Mouse (Mus musculus): Measurements from ENCODE around the gene Fbxo17.

The Fbxo17 gene

GRCm38 (mm10) chr7:28767462-28767965 lies 50.9 kb downstream of the Fbxo17 start, which contains the start of gene Nfkbib:
Gene Nfkbib (minus strand): TSS chr7:28767512.
- DNase-seq (ENCODE audit: low read depth, low spot score) = no peak

DNA sequence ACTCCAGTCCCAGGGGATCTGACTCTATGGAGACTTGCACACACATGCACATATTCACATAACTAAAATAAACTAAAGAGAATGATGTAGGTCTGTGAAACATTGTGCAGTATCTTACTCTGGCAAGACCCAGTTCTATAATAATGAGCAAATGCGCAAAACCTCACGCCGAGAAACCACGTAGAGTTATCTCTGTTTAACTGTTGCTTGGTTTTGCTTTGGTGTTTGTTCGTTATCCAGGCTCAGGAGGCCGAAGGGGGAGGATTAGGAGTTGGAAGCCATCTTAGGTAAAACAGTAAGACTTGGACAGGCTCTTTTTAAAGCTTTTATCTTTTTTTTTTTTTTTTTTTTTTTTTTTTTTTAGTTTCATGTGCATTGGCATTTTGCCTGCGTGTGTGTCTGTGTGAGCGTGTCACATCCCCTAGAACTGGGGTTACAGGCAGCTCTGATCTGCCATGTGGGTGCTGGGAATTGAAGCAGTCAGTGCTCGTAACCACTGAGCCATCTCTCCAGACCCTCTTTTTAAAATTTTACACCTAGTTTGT lies 52.9 kb downstream of the Fbxo17 start:
- no peak for DNase-seq (ENCODE audit: low read depth, low spot score)

GRCm38 (mm10) chr7:28770309-28770708 lies 53.7 kb downstream of the Fbxo17 start:
- no peak for DNase-seq (ENCODE audit: low read depth, low spot score)

DNA sequence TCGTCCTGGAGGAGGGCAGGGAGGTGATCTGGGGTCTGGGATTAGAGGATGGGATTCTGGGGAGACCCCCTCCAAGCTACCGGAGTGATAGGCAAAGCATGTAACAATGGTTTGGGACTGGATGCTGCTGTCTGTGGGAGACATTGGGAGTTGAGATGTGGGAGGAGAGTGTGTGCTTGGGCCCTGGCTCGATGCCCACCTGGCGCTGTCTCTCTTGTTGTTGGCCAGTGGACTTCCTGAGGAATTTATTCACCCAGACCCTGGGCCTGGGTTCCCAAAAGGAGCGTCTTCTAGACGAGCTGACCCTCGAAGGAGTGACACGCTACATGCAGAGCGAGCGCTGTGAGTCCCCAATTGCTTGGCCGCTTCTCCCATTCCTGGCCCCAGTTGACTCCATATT lies 55.3 kb downstream of the Fbxo17 start:
- no peak for DNase-seq (ENCODE audit: low read depth, low spot score)

DNA sequence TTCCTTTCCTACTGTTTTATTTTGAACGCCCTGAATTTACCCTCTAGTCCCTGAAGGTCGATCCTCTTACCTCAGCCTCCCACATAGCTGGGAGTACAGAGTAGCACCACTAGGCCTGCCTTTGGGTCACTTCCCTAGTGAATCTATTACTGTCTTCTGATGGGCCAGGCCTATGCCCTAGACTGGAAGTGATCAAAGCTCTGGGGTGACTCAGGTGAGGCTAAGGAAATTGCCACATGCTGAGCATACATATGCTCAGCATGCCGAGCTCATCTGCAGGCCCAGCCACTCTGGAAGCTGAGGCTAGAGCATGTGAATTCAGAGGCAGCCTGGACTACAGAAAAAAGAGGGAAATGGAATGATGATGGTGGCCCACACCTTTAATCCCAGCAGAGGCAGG lies 56.6 kb downstream of the Fbxo17 start:
- DNase-seq (ENCODE audit: low read depth, low spot score) = no peak

GRCm38 (mm10) chr7:28774164-28774563 lies 57.6 kb downstream of the Fbxo17 start:
- no peak for DNase-seq (ENCODE audit: low read depth, low spot score)

- no peak for DNase-seq (ENCODE audit: low read depth, low spot score)
These were observed 58.5 kb downstream of the Fbxo17 start for GRCm38 (mm10) chr7:28775129-28775528.

- DNase-seq (ENCODE audit: low read depth, low spot score) = no peak
These were observed 62.2 kb downstream of the Fbxo17 start for GRCm38 (mm10) chr7:28778825-28779224.

DNA sequence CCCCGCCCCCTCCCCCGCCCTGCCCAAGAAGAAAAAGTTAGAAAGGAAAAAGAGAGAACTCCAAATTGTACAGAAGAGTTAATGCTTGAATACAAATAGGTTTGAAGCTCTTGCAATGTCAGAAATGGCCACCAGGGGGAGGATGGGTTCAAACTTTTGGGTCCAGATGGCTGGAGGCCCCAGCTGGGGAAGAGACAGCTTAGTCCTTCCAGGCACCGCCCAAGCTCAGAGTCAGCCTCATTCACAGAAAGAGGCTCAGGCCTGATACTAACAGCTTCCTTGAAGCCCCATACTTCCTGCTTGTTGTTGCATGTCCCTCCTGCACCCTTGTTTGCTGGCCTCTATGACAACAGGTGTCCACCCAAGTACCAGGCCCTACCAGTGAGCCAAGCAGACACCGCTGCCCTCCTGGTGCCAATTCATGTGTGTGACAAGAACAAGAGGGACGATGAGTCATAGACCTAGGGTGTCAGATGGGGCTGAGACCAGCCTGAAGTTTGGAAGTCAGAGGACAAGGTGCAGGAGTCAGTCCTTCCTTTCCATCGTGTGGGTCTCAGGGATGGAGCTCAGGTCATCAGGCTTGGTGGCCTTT lies 63.6 kb downstream of the Fbxo17 start:
- DNase-seq (ENCODE audit: low read depth, low spot score) = peak; percentile 87

DNA sequence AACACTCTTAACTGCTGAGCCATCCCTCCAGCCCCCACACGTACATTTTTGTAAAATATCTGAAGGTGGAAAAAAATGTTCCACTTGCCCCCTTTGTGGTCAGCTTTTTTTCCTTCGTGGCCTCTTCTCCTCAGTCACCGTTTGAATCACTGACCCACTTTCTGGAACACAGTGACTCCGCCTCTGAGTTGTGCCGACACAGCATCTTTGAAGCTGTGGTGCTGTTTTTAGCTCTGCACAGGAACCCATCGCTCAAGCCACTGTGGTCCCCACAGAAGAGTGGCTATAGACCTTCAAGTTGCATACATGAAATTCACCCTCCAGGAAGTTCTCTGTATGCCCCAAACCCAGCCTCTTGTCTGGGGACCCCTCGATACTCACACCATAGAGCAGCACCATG lies 64.3 kb downstream of the Fbxo17 start:
- DNase-seq (ENCODE audit: low read depth, low spot score) = no peak

DNA sequence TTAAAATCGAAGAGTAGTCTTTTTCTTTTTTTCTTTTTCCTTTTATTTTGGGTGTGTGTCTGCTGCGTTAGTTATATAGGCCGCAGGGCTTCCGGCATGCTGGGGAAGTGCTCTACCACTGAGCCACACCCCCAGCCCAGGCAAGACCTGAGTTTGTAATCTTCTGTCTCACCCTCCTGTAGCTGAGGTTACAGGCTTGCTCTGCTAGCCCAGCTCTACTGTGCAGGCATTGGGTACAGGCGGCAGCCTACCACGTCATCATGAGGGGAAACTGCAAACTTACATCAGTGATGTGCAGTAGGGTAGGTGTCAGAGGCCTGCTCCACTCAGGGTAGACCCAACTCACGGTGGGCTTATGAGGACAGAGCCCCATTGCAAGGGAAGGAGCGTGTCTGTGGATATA lies 64.7 kb downstream of the Fbxo17 start:
- DNase-seq (ENCODE audit: low read depth, low spot score) = no peak

- DNase-seq (ENCODE audit: low read depth, low spot score) = no peak
These were observed 68.6 kb downstream of the Fbxo17 start for GRCm38 (mm10) chr7:28785161-28785560.
